Mouse (Mus musculus) kidney, postnatal 0 days (tissue): ENCODE measurements around the gene Cux2. TPM values are rescaled to one million over a fixed set of nuclear protein-coding genes. Genes with fewer than 3 reads are reported as not detected.

Experiments
- ATAC-seq: fragments of 200-750 bp; cut with Nextera tagmentation; replicated peaks from 2 replicates; pipeline ENCODE4 v1.8.0; 2017; ENCODE audit warnings: low read depth, moderate number of reproducible peaks, moderate TSS enrichment, moderate library complexity; ENCODE audit not compliant: low FRiP score
- DNase-seq: peaks from one replicate; pipeline ENCODE4 v3.0.0-alpha.2; 2016; ENCODE audit warnings: low spot score
- H3K27ac ChIP-seq: fragments of 300-500 bp; sonication (generic); 2 replicates; pipeline ENCODE4 v1.5.1; 2014; ENCODE audit warnings: mild to moderate bottlenecking
- H3K27me3 ChIP-seq: fragments of 300-500 bp; sonication (generic); 2 replicates; pipeline ENCODE4 v1.6.1; 2014; ENCODE audit warnings: low read length, mixed read lengths; ENCODE audit not compliant: insufficient read depth
- H3K36me3 ChIP-seq: fragments of 300-500 bp; sonication (generic); 2 replicates; pipeline ENCODE4 v1.6.1; 2014; ENCODE audit warnings: low read length, mixed read lengths; ENCODE audit not compliant: insufficient read depth
- H3K4me1 ChIP-seq: fragments of 300-500 bp; sonication (generic); replicated peaks from 2 replicates; pipeline ENCODE4 v1.6.1; 2014; ENCODE audit warnings: antibody characterized with exemption, low read length, mixed read lengths; ENCODE audit not compliant: insufficient read depth
- H3K4me2 ChIP-seq: fragments of 300-500 bp; sonication (generic); 2 replicates; pipeline ENCODE4 v1.6.1; 2014; ENCODE audit warnings: mild to moderate bottlenecking, low read length, moderate library complexity, mixed read lengths
- H3K4me3 ChIP-seq: fragments of 300-500 bp; sonication (generic); replicated peaks from 2 replicates; pipeline ENCODE4 v1.5.1; 2014; ENCODE audit warnings: low read depth, low read length
- H3K9ac ChIP-seq: fragments of 300-500 bp; sonication (generic); 2 replicates; pipeline ENCODE4 v1.6.1; 2014; ENCODE audit warnings: low read depth, low read length
- H3K9me3 ChIP-seq: fragments of 300-500 bp; sonication (generic); replicated peaks from 2 replicates; pipeline ENCODE4 v1.6.1; 2016; ENCODE audit warnings: low read length, inconsistent platforms, mixed read lengths
- CTCF ChIP-seq: IDR thresholded peaks from 2 replicates; pipeline ENCODE4 v1.5.1; 2016; ENCODE audit warnings: antibody characterized with exemption, low read depth, mild to moderate bottlenecking, moderate library complexity
- WGBS: fragments of 180-500 bp; shearing (Covaris S2); extraction: QIAGEN DNeasy Blood & Tissue Kit; methylation state at CpG from one replicate; pipeline ENCODE4 v1.1.7; 2014; 5-methylcytosine and 5-hydroxymethylcytosine counted together
- polyA plus RNA-seq: library from polyadenylated mRNA; unstranded; fragments of >200 nt; fragmentation: Nextera tagmentation; extraction: Ambion mirVana; gene quantifications from 2 replicates; pipeline ENCODE4 v1.2.1, GENCODE M21; 2015

Gene Cux2
- polyA plus RNA-seq, 1 experiment from 2014 or later = 5.9 TPM

GRCm38 (mm10) chr5:121817551-121817950, 232.4 kb downstream of the Cux2 start:
- 86% methylated on average over 9 of the region's 9 CpGs for WGBS
- TF ChIP-seq CTCF = no peak
- H3K36me3 ChIP-seq = peaks cover 60% of the 10 kb centered on the region

GRCm38 (mm10) chr5:121816611-121817010, 233.3 kb downstream of the Cux2 start:
- Histone ChIP-seq H3K4me3 (no peak overlapping the region), H3K27ac (no peak overlapping the region), H3K27me3 (no peaks in the 10 kb centered on the region), H3K4me1 (no peaks in the 10 kb centered on the region), H3K36me3 (peaks cover 70% of the 10 kb centered on the region), H3K9ac (no peak overlapping the region), H3K9me3 (no peaks in the 10 kb centered on the region), H3K4me2 (no peak overlapping the region)
- ATAC-seq = no peak
- 93% methylated on average over 2 of the region's 2 CpGs for WGBS
- TF ChIP-seq CTCF = no peak
- DNase-seq = no peak

More at GRCm38 (mm10) chr5:121817551-121817950, 232.4 kb downstream of the Cux2 start:
- H3K9ac ChIP-seq = no peak overlapping the region
- DNase-seq (no peak), ATAC-seq (no peak)
- H3K27me3 ChIP-seq = no peaks in the 10 kb centered on the region
- H3K4me3 ChIP-seq = no peak overlapping the region
- H3K4me1 ChIP-seq = no peaks in the 10 kb centered on the region
- H3K9me3 ChIP-seq = no peaks in the 10 kb centered on the region
- no peak overlapping the region for H3K4me2 ChIP-seq
- no peak overlapping the region for H3K27ac ChIP-seq

- TF ChIP-seq CTCF = no peak
- no peaks in the 10 kb centered on the region for H3K4me1 ChIP-seq
- H3K36me3 ChIP-seq = peaks cover 77% of the 10 kb centered on the region
- H3K27ac ChIP-seq = no peak overlapping the region
- H3K4me2 ChIP-seq = no peak overlapping the region
- 73% methylated on average over 8 of the region's 8 CpGs for WGBS
- ATAC-seq = no peak
- no peak overlapping the region for H3K4me3 ChIP-seq
- H3K9me3 ChIP-seq = no peaks in the 10 kb centered on the region
- no peaks in the 10 kb centered on the region for H3K27me3 ChIP-seq
- DNase-seq = no peak
- no peak overlapping the region for H3K9ac ChIP-seq
Observed at GRCm38 (mm10) chr5:121815867-121816380, 234.0 kb downstream of the Cux2 start.

GRCm38 (mm10) chr5:121815067-121815466, 234.8 kb downstream of the Cux2 start:
- H3K36me3 ChIP-seq = peaks cover 80% of the 10 kb centered on the region
- peak; percentile 83 for TF ChIP-seq CTCF
- no peaks in the 10 kb centered on the region for H3K9me3 ChIP-seq
- no peak overlapping the region for H3K9ac ChIP-seq
- H3K4me1 ChIP-seq = no peaks in the 10 kb centered on the region
- H3K27me3 ChIP-seq = no peaks in the 10 kb centered on the region
- ATAC-seq (0 out of 2 replicates have a peak, but pooled peaks have one; percentile 31), DNase-seq (peak; percentile 87)
- 46% methylated on average over 3 of the region's 3 CpGs for WGBS
- H3K27ac ChIP-seq = no peak overlapping the region
- H3K4me3 ChIP-seq = no peak overlapping the region
- H3K4me2 ChIP-seq = no peak overlapping the region

GRCm38 (mm10) chr5:121813744-121814143, 236.2 kb downstream of the Cux2 start:
- ATAC-seq = 0 out of 2 replicates have a peak, but pooled peaks have one; percentile 3
- H3K36me3 ChIP-seq = peaks cover 73% of the 10 kb centered on the region
- H3K9me3 ChIP-seq = no peaks in the 10 kb centered on the region
- H3K4me2 ChIP-seq = no peak overlapping the region
- no peak for DNase-seq
- no peaks in the 10 kb centered on the region; the same call in 1 of the 2 replicates for H3K4me1 ChIP-seq
- TF ChIP-seq CTCF = no peak
- H3K9ac ChIP-seq = no peak overlapping the region
- H3K4me3 ChIP-seq = no peak overlapping the region
- no peaks in the 10 kb centered on the region for H3K27me3 ChIP-seq
- 85% methylated on average over 10 of the region's 10 CpGs for WGBS
- H3K27ac ChIP-seq = no peak overlapping the region

- DNase-seq (no peak), ATAC-seq (no peak)
- H3K4me2 ChIP-seq = no peak overlapping the region
- H3K4me1 ChIP-seq = no peaks in the 10 kb centered on the region; the same call in 1 of the 2 replicates
- no peak overlapping the region for H3K9ac ChIP-seq
- WGBS = 82% methylated on average over 7 of the region's 7 CpGs
- H3K9me3 ChIP-seq = no peaks in the 10 kb centered on the region
- no peak overlapping the region for H3K4me3 ChIP-seq
- TF ChIP-seq CTCF = no peak
- H3K27me3 ChIP-seq = no peaks in the 10 kb centered on the region
- H3K27ac ChIP-seq = no peak overlapping the region
- H3K36me3 ChIP-seq = peaks cover 63% of the 10 kb centered on the region
Observed at GRCm38 (mm10) chr5:121812526-121813243, 237.2 kb downstream of the Cux2 start.
